Mouse (Mus musculus): ENCODE measurements at regions not wholly inside any gene's neighbourhood (a gene's known extent, or its start where the extent isn't known, plus 50 kb on each side); places are given as distances from the start of the nearest gene placed in this dataset.
"Not testable (repeated sequence)": the region's sequence is repeated elsewhere in the genome, so short reads cannot be mapped to it uniquely, and the experiment has no call there.

DNA sequence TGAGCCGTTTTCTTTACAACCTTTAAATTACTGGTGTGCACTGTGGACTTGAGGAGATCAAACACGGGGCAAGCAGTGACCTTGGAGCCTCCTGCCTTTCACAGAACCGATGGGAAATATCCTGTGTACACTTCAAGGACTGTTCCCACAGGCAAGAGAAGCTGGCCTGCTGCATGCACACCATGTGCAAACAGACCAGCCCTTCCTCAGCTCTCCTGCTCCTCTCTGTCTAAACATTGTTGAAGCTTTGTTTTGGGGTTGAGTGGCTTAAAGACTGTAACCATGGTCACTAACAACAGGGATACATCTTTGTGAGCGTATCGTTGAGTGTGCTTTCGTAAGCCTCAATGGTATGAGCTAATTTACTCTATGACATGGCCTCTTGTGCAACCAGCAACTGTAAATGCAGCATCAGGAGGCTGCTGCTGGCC, 50.2 kb upstream of the Agps start:
- H3K4me1 ChIP-seq (replicated peaks), result peaks cover 30% of the 10 kb centered on the region
- H3K27ac ChIP-seq, result 0 out of 2 replicates have a peak overlapping the region, but pooled peaks have one; percentile 2
- no peak overlapping the region for H3K4me2 ChIP-seq
- no peaks in the 10 kb centered on the region for H3K36me3 ChIP-seq
- H3K9ac ChIP-seq (replicated peaks), result no peak overlapping the region
- no peaks in the 10 kb centered on the region for H3K9me3 ChIP-seq
- H3K4me3 ChIP-seq (replicated peaks), result no peak overlapping the region
- no peak for ATAC-seq (ENCODE audit: insufficient number of reproducible peaks, insufficient read depth, low FRiP score, low TSS enrichment, low read depth)
- no peaks in the 10 kb centered on the region for H3K27me3 ChIP-seq
- 49% methylated on average over 6 of the region's 6 CpGs for WGBS

DNA sequence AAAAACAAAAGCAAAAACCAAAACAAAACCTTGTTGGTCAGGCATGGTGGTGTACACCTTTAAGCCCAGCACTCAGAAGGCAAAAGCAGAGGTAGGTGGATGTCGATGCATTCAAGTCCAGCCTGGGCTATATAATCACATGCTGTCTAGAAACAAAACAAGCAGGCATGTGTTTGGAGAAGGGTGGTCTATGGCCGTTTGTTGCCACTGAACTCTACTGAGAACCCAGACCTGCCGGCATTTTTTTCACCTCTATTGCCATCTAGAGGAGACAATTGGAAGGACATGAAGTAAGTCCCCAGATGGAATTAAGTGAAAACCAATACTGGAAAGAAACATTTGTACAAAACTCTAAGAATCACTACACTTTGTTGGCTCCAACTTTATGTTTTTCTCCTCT, 50.9 kb upstream of the Agps start:
- H3K4me3 ChIP-seq (replicated peaks), result no peak overlapping the region
- no peak overlapping the region for H3K9ac ChIP-seq (replicated peaks)
- peaks cover 37% of the 10 kb centered on the region for H3K4me1 ChIP-seq (replicated peaks)
- no peaks in the 10 kb centered on the region for H3K36me3 ChIP-seq
- WGBS, result 0% methylated on average over 3 of the region's 3 CpGs
- H3K4me2 ChIP-seq, result no peak overlapping the region
- no peaks in the 10 kb centered on the region for H3K9me3 ChIP-seq
- no peak overlapping the region for H3K27ac ChIP-seq
- H3K27me3 ChIP-seq, result no peaks in the 10 kb centered on the region; the same call in 1 of the 2 replicates
- peak; percentile 53 for ATAC-seq (ENCODE audit: insufficient number of reproducible peaks, insufficient read depth, low FRiP score, low TSS enrichment, low read depth)

GRCm38 (mm10) chr2:75778628-75779027, 53.3 kb upstream of the Agps start:
- H3K9ac ChIP-seq (replicated peaks); H3K9me3 ChIP-seq; H3K27me3 ChIP-seq; H3K27ac ChIP-seq; ATAC-seq (ENCODE audit: insufficient number of reproducible peaks, insufficient read depth, low FRiP score, low TSS enrichment, low read depth); H3K4me2 ChIP-seq; H3K4me3 ChIP-seq (replicated peaks); H3K36me3 ChIP-seq: not testable (repeated sequence)
- H3K4me1 ChIP-seq (replicated peaks), result peaks cover 33% of the 10 kb centered on the region
- 91% methylated on average over 3 of the region's 3 CpGs for WGBS

DNA sequence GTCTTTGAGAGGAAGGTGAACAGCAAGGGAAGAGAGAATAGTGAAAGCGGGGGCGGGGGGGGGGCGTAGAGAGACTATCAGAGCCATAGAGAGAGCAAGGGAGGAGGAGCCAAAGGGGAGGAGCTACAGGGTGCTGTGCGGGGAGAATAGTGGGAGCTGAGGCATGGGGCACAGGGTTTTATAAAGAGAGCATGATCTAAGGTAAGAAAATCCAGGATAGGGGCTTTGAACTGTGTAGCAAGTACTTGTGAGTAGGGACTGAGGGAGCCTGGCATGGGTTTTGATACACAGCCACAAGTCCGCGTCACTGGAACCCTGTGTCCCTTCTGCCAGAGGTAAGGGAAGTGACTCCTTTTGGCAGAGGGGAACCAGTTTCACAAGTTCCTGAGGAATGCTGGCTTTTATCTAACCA, 54.9 kb upstream of the Agps start:
- Histone ChIP-seq H3K9ac (replicated peaks) (no peak overlapping the region), H3K4me2 (peak overlapping the region; percentile 31), H3K36me3 (no peaks in the 10 kb centered on the region), H3K4me3 (replicated peaks) (no peak overlapping the region), H3K9me3 (no peaks in the 10 kb centered on the region), H3K27ac (no peak overlapping the region), H3K4me1 (replicated peaks) (peaks cover 36% of the 10 kb centered on the region), H3K27me3 (no peaks in the 10 kb centered on the region; the same call in 1 of the 2 replicates)
- ATAC-seq (ENCODE audit: insufficient number of reproducible peaks, insufficient read depth, low FRiP score, low TSS enrichment, low read depth), result no peak
- WGBS, result 12% methylated on average over 5 of the region's 6 CpGs

DNA sequence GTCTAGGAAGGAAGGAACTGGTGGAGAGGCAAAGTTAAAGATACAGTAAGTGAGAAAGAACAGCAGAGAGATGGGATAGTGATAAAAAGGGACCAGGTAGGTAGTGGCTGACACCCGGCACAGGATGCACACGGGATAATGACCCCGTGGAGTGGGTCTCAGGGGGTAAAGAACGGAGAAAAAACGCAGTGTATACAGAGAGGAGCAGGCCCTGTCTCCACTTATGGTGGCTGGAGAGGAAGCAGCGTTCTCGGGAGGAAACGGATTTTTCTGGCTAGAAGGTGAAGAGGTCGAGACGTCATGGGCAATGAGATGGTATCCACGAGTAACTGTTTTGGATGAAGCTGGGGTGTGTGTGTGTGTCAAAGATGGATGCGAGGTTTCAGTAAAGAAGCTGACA, 55.4 kb upstream of the Agps start:
- H3K27me3 ChIP-seq, result no peaks in the 10 kb centered on the region; the same call in 1 of the 2 replicates
- H3K36me3 ChIP-seq, result no peaks in the 10 kb centered on the region
- peaks cover 30% of the 10 kb centered on the region for H3K4me1 ChIP-seq (replicated peaks)
- 24% methylated on average over 12 of the region's 12 CpGs for WGBS
- H3K27ac ChIP-seq, result no peak overlapping the region
- no peaks in the 10 kb centered on the region for H3K9me3 ChIP-seq
- H3K4me3 ChIP-seq (replicated peaks), result no peak overlapping the region
- peak overlapping the region; percentile 31 for H3K4me2 ChIP-seq
- ATAC-seq (ENCODE audit: insufficient number of reproducible peaks, insufficient read depth, low FRiP score, low TSS enrichment, low read depth), result no peak
- no peak overlapping the region for H3K9ac ChIP-seq (replicated peaks)

- no peak overlapping the region for H3K4me2 ChIP-seq
- H3K36me3 ChIP-seq, result no peaks in the 10 kb centered on the region
- no peaks in the 10 kb centered on the region; the same call in 1 of the 2 replicates for H3K27me3 ChIP-seq
- H3K27ac ChIP-seq, result no peak overlapping the region
- WGBS, result 73% methylated on average over 1 of the region's 1 CpGs
- ATAC-seq (ENCODE audit: insufficient number of reproducible peaks, insufficient read depth, low FRiP score, low TSS enrichment, low read depth), result no peak
- H3K9ac ChIP-seq (replicated peaks), result no peak overlapping the region
- H3K9me3 ChIP-seq, result no peaks in the 10 kb centered on the region
- H3K4me1 ChIP-seq (replicated peaks), result peaks cover 21% of the 10 kb centered on the region
- H3K4me3 ChIP-seq (replicated peaks), result no peak overlapping the region
These were observed 56.8 kb upstream of the Agps start for GRCm38 (mm10) chr2:75775217-75775616.

- H3K36me3 ChIP-seq, result no peaks in the 10 kb centered on the region
- no peak overlapping the region for H3K4me2 ChIP-seq
- no peaks in the 10 kb centered on the region for H3K9me3 ChIP-seq
- no peak overlapping the region for H3K4me3 ChIP-seq (replicated peaks)
- no peak for ATAC-seq (ENCODE audit: insufficient number of reproducible peaks, insufficient read depth, low FRiP score, low TSS enrichment, low read depth)
- no peak overlapping the region for H3K9ac ChIP-seq (replicated peaks)
- H3K4me1 ChIP-seq (replicated peaks), result peaks cover 21% of the 10 kb centered on the region
- no peak overlapping the region for H3K27ac ChIP-seq
- no peaks in the 10 kb centered on the region; the same call in 1 of the 2 replicates for H3K27me3 ChIP-seq
- 86% methylated on average over 5 of the region's 5 CpGs for WGBS
These were observed 58.5 kb upstream of the Agps start for GRCm38 (mm10) chr2:75773431-75773830.

DNA sequence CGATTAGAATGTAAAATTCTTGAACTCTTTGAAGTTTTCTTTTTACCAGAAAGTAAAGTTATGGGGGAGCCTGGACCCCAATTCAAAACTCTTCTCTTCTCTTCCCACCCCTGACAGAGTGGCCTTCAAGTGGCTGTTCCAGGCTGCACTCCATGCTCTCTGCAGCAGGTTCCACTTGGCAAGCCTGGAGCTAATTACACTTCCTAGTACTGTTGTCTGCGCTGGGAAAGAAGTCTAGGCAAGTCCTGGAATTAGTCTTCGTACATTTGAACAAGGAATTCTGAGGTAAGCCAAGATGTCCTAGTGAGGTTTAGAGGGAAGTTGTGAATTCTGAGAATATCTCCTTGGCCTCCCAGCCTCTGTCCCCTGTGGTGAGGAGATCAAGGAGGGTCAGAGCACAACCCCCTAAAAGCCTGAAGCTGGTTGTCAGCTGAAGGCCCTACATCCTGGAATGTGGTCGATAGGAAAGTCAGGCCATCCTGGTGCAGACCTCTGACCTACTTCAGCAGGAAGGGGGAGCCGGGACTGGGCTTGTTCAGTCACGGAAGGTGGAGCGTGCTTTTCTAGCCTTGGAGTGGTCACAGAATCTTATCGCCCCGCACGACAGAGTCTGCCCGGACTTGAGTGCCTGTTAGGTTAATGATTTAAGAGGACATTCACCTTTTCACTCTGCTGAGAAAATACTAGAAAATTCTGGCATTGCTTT, 59.6 kb upstream of the Agps start:
- Histone ChIP-seq H3K27me3 (no peaks in the 10 kb centered on the region; the same call in 1 of the 2 replicates), H3K4me3 (replicated peaks) (no peak overlapping the region), H3K27ac (peak overlapping the region; percentile 23; the same call in 1 of the 2 replicates), H3K9ac (replicated peaks) (no peak overlapping the region), H3K4me1 (replicated peaks) (peaks cover 20% of the 10 kb centered on the region), H3K4me2 (no peak overlapping the region), H3K36me3 (no peaks in the 10 kb centered on the region), H3K9me3 (no peaks in the 10 kb centered on the region)
- WGBS, result 27% methylated on average over 11 of the region's 11 CpGs
- ATAC-seq (ENCODE audit: insufficient number of reproducible peaks, insufficient read depth, low FRiP score, low TSS enrichment, low read depth), result no peak

GRCm38 (mm10) chr2:75770633-75771032, 61.3 kb upstream of the Agps start:
- Histone ChIP-seq H3K4me3 (replicated peaks) (no peak overlapping the region), H3K9me3 (no peaks in the 10 kb centered on the region), H3K36me3 (no peaks in the 10 kb centered on the region), H3K27ac (no peak overlapping the region), H3K9ac (replicated peaks) (no peak overlapping the region), H3K4me1 (replicated peaks) (peaks cover 9% of the 10 kb centered on the region), H3K27me3 (no peaks in the 10 kb centered on the region), H3K4me2 (no peak overlapping the region)
- WGBS, result 89% methylated on average over 1 of the region's 1 CpGs
- ATAC-seq (ENCODE audit: insufficient number of reproducible peaks, insufficient read depth, low FRiP score, low TSS enrichment, low read depth), result no peak

GRCm38 (mm10) chr2:75768559-75769304, 63.2 kb upstream of the Agps start:
- H3K27ac ChIP-seq, result no peak overlapping the region
- H3K27me3 ChIP-seq, result no peaks in the 10 kb centered on the region
- ATAC-seq (ENCODE audit: insufficient number of reproducible peaks, insufficient read depth, low FRiP score, low TSS enrichment, low read depth), result no peak
- peaks cover 9% of the 10 kb centered on the region for H3K4me1 ChIP-seq (replicated peaks)
- H3K36me3 ChIP-seq, result no peaks in the 10 kb centered on the region
- no peak overlapping the region for H3K9ac ChIP-seq (replicated peaks)
- H3K4me3 ChIP-seq (replicated peaks), result no peak overlapping the region
- no peak overlapping the region for H3K4me2 ChIP-seq
- WGBS, result 86% methylated on average over 5 of the region's 5 CpGs
- H3K9me3 ChIP-seq, result no peaks in the 10 kb centered on the region

GRCm38 (mm10) chr2:75767871-75768558, 63.6 kb upstream of the Nfe2l2 start:
- peaks cover 8% of the 10 kb centered on the region for H3K4me1 ChIP-seq (replicated peaks)
- no peak for ATAC-seq (ENCODE audit: insufficient number of reproducible peaks, insufficient read depth, low FRiP score, low TSS enrichment, low read depth)
- WGBS, result 61% methylated on average over 7 of the region's 7 CpGs
- no peak overlapping the region for H3K4me2 ChIP-seq
- no peak overlapping the region for H3K4me3 ChIP-seq (replicated peaks)
- no peak overlapping the region for H3K9ac ChIP-seq (replicated peaks)
- no peaks in the 10 kb centered on the region for H3K27me3 ChIP-seq
- H3K9me3 ChIP-seq, result no peaks in the 10 kb centered on the region
- H3K36me3 ChIP-seq, result no peaks in the 10 kb centered on the region
- no peak overlapping the region for H3K27ac ChIP-seq

All from limb, embryonic 12.5 days (tissue).